Mouse (Mus musculus) ovary, postnatal 14 days (tissue): Measurements from ENCODE around the gene Prrg2.
"Not testable (repeated sequence)": the region's sequence is repeated elsewhere in the genome, so short reads cannot be mapped to it uniquely, and the experiment has no call there.

Experiments used
- DNase-seq: peaks from one replicate; pipeline ENCODE4 v3.0.0; 2022; ENCODE audit warnings: low spot score

The Prrg2 gene

GRCm38 (mm10) chr7:45062239-45062835 is at the start of gene Prrg2, which contains the start of gene Nosip:
TSS of gene Prrg2 (minus strand) at chr7:45062677.
TSS of gene Nosip (plus strand) at chr7:45062429.
- peak; percentile 94 for DNase-seq

GRCm38 (mm10) chr7:45111940-45112339 is 49.5 kb upstream of the Prrg2 start:
- DNase-seq = no peak

- not testable (repeated sequence) for DNase-seq
Observed at GRCm38 (mm10) chr7:45110089-45110488, 47.6 kb upstream of the Prrg2 start.

- no peak for DNase-seq
Observed at GRCm38 (mm10) chr7:45107052-45107645, 44.7 kb upstream of the Prrg2 start.

- DNase-seq = no peak
Observed at GRCm38 (mm10) chr7:45106441-45106840, 44.0 kb upstream of the Prrg2 start.

- DNase-seq = no peak
Observed at GRCm38 (mm10) chr7:45105491-45105890, 43.0 kb upstream of the Prrg2 start.

GRCm38 (mm10) chr7:45104941-45105340 is 42.5 kb upstream of the Prrg2 start:
- DNase-seq = no peak

GRCm38 (mm10) chr7:45103652-45104180 is 41.2 kb upstream of the Prrg2 start, which contains the start of gene Fcgrt:
TSS of gene Fcgrt (minus strand) at chr7:45103851.
- DNase-seq = peak; percentile 84

- no peak for DNase-seq
Observed at GRCm38 (mm10) chr7:45102940-45103585, 40.6 kb upstream of the Prrg2 start.

GRCm38 (mm10) chr7:45102441-45102840 is 40.0 kb upstream of the Prrg2 start:
- no peak for DNase-seq

- DNase-seq = no peak
Observed at GRCm38 (mm10) chr7:45100046-45100445, 37.6 kb upstream of the Prrg2 start.

- no peak for DNase-seq
Observed at GRCm38 (mm10) chr7:45098541-45099240, 36.2 kb upstream of the Prrg2 start.

GRCm38 (mm10) chr7:45097479-45097878 is 35.0 kb upstream of the Prrg2 start:
- DNase-seq = no peak

- DNase-seq = not testable (repeated sequence)
Observed at GRCm38 (mm10) chr7:45095965-45096364, 33.5 kb upstream of the Prrg2 start.

- no peak for DNase-seq
Observed at GRCm38 (mm10) chr7:45095367-45095766, 32.9 kb upstream of the Prrg2 start.

GRCm38 (mm10) chr7:45094121-45094520 is 31.6 kb upstream of the Prrg2 start:
- no peak for DNase-seq

- DNase-seq = no peak
Observed at GRCm38 (mm10) chr7:45093516-45093905, 31.0 kb upstream of the Prrg2 start.

- no peak for DNase-seq
Observed at GRCm38 (mm10) chr7:45092828-45093515, 30.5 kb upstream of the Prrg2 start.

- DNase-seq = peak; percentile 87
Observed at GRCm38 (mm10) chr7:45092048-45092447, 29.6 kb upstream of the Prrg2 start, which contains the start of gene Rcn3. TSS of gene Rcn3 (minus strand) at chr7:45092221.

GRCm38 (mm10) chr7:45091001-45091990 is 28.8 kb upstream of the Prrg2 start:
- peak; percentile 32 for DNase-seq
